Mouse (Mus musculus) cerebellum, adult 2 months (tissue): ENCODE data around the gene Hoxd12. TPM values are rescaled to one million over a fixed set of nuclear protein-coding genes. Genes with fewer than 3 reads are reported as not detected.

Experiments
- DNase-seq, 2 experiments: peaks; one replicate each; pipeline ENCODE4 v3.0.0; 2021
- H3K27ac ChIP-seq: fragments of 200-500 bp; 2 replicates; pipeline ENCODE4 v1.5.1; 2012; ENCODE audit warnings: low read length, control low read depth, inconsistent platforms; ENCODE audit not compliant: insufficient read depth
- H3K27me3 ChIP-seq: fragments of 200-500 bp; 2 replicates; pipeline ENCODE4 v1.6.1; 2012; ENCODE audit warnings: inconsistent platforms, mild to moderate bottlenecking, low read length, moderate library complexity; ENCODE audit not compliant: control insufficient read depth, insufficient read depth
- H3K4me1 ChIP-seq: fragments of 200-500 bp; 2 replicates; pipeline ENCODE4 v1.6.1; 2011; ENCODE audit warnings: low read length; ENCODE audit not compliant: control insufficient read depth, insufficient read depth
- H3K4me3 ChIP-seq: fragments of 200-500 bp; replicated peaks from 2 replicates; pipeline ENCODE3; 2011; ENCODE audit warnings: mild to moderate bottlenecking, low read depth, low read length, control low read depth; ENCODE audit not compliant: insufficient read depth
- CTCF ChIP-seq: fragments of 200-500 bp; IDR thresholded peaks from 2 replicates; pipeline ENCODE4 v1.5.1; 2011; ENCODE audit warnings: low read depth, mild to moderate bottlenecking, control low read depth, low read length, moderate library complexity, borderline replicate concordance; ENCODE audit not compliant: insufficient read depth
- POLR2A ChIP-seq: fragments of 200-500 bp; IDR thresholded peaks from 2 replicates; pipeline ENCODE4 v1.6.1; 2011; ENCODE audit warnings: low read length, control low read depth, borderline replicate concordance; ENCODE audit not compliant: insufficient read depth
- WGBS: fragments of 180-500 bp; shearing (Covaris S2); methylation state at CpG from one replicate; pipeline ENCODE4 v1.1.7; 2018; 5-methylcytosine and 5-hydroxymethylcytosine counted together
- polyA plus RNA-seq: library from polyadenylated mRNA; depleted of rRNA; stranded (reverse); fragments of >200 nt; gene quantifications from 2 replicates; pipeline ENCODE4 v1.2.3, GENCODE M21; 2012; rRNA removed

Gene Hoxd12
- polyA plus RNA-seq = not detected in 2 replicates

- H3K27me3 ChIP-seq = peaks cover 6% of the 10 kb centered on the region; the same call in 1 of the 2 replicates
- H3K4me3 ChIP-seq = no peak within 1 kb of the TSS
- DNase-seq = no peak
- TF ChIP-seq POLR2A (no peak), CTCF (no peak)
- H3K4me1 ChIP-seq = no peaks in the 10 kb centered on the region
- H3K27ac ChIP-seq = no peak within 1 kb of the TSS
- 4% methylated on average over 47 of the region's 47 CpGs for WGBS
Observed at GRCm38 (mm10) chr2:74674881-74675665, at the start of gene Hoxd12. TSS of gene Hoxd12 (plus strand) at chr2:74675013.

- H3K4me3 ChIP-seq = no peak overlapping the region
- 67% methylated on average over 4 of the region's 4 CpGs for WGBS
- TF ChIP-seq CTCF (no peak), POLR2A (no peak)
Observed at GRCm38 (mm10) chr2:74635412-74635811, 39.4 kb upstream of the Hoxd12 start.

GRCm38 (mm10) chr2:74642431-74642830 is 32.4 kb upstream of the Hoxd12 start:
- Histone ChIP-seq H3K27me3 (no peaks in the 10 kb centered on the region; the same call in 1 of the 2 replicates), H3K27ac (no peak overlapping the region), H3K4me1 (no peaks in the 10 kb centered on the region), H3K4me3 (no peak overlapping the region)
- TF ChIP-seq CTCF (no peak), POLR2A (no peak)
- WGBS = 58% methylated on average over 5 of the region's 5 CpGs
- DNase-seq = no peak

More at GRCm38 (mm10) chr2:74635412-74635811, 39.4 kb upstream of the Hoxd12 start:
- DNase-seq = no peak
- H3K27ac ChIP-seq = no peak overlapping the region
- no peaks in the 10 kb centered on the region for H3K4me1 ChIP-seq
- H3K27me3 ChIP-seq = no peaks in the 10 kb centered on the region

- WGBS = 83% methylated on average over 3 of the region's 3 CpGs
- no peak overlapping the region for H3K27ac ChIP-seq
- H3K4me1 ChIP-seq = no peaks in the 10 kb centered on the region
- TF ChIP-seq POLR2A (no peak), CTCF (no peak)
- no peak for DNase-seq
- peaks cover 4% of the 10 kb centered on the region; the same call in 1 of the 2 replicates for H3K27me3 ChIP-seq
- no peak overlapping the region for H3K4me3 ChIP-seq
Observed at GRCm38 (mm10) chr2:74645631-74646030, 29.2 kb upstream of the Hoxd12 start.

GRCm38 (mm10) chr2:74647082-74647864 is 27.5 kb upstream of the Hoxd12 start:
- Histone ChIP-seq H3K27ac (no peak overlapping the region), H3K27me3 (peaks cover 6% of the 10 kb centered on the region; the same call in 1 of the 2 replicates), H3K4me3 (no peak overlapping the region), H3K4me1 (no peaks in the 10 kb centered on the region)
- TF ChIP-seq CTCF = no peak
- TF ChIP-seq POLR2A = no peak
- no peak for DNase-seq
- WGBS = 16% methylated on average over 7 of the region's 7 CpGs

- Histone ChIP-seq H3K4me1 (no peaks in the 10 kb centered on the region), H3K27me3 (peaks cover 24% of the 10 kb centered on the region; the same call in 1 of the 2 replicates), H3K4me3 (no peak overlapping the region), H3K27ac (no peak overlapping the region)
- TF ChIP-seq POLR2A = no peak
- TF ChIP-seq CTCF = no peak
- 40% methylated on average over 2 of the region's 2 CpGs for WGBS
- DNase-seq = no peak
Observed at GRCm38 (mm10) chr2:74652996-74653340, 21.8 kb upstream of the Hoxd12 start.

GRCm38 (mm10) chr2:74653781-74654535 is 20.9 kb upstream of the Hoxd12 start:
- Histone ChIP-seq H3K4me3 (no peak overlapping the region), H3K4me1 (no peaks in the 10 kb centered on the region), H3K27ac (no peak overlapping the region), H3K27me3 (peaks cover 29% of the 10 kb centered on the region; the same call in 1 of the 2 replicates)
- 14% methylated on average over 17 of the region's 17 CpGs for WGBS
- TF ChIP-seq POLR2A (no peak), CTCF (no peak)
- DNase-seq = no peak
